Mouse (Mus musculus) E14TG2a.4 (cell line): ENCODE measurements around the gene Maats1.

Experiments used
- CTCF ChIP-seq: conservative IDR thresholded peaks from 2 replicates; pipeline ENCODE4 v1.5.1; 2014; ENCODE audit warnings: low read length
- POU5F1 ChIP-seq: IDR thresholded peaks from 2 replicates; pipeline ENCODE4 v1.6.1; 2014; ENCODE audit warnings: low read length, borderline replicate concordance

DNA sequence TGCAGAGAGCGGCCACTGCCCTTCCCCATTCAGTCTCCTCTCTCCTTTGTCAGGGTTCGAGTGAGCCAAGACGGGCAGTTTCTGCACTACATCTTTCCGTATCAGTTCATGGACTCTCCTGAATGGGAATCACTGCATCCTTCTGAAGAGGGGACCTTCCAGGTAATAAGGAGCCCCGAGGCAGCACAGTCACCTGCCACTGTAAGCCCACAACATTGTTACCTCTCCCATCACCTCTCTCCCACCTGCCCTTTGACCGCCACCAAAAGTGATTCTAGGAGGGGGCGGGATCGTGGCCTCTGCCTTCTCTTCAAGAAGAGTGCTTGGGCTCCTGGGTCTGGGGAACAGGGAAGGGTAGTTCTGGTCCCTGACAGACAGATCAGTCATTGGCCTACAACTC lies 27.5 kb upstream of the Maats1 start:
- no peak for TF ChIP-seq CTCF
- TF ChIP-seq POU5F1, result no peak
